Mouse (Mus musculus) ES-E14 (cell line): Measurements from ENCODE around the gene Klhl41.

Source experiments
- MAFK ChIP-seq: IDR thresholded peaks from 2 replicates; pipeline ENCODE4 v1.6.1; 2014; ENCODE audit warnings: mild to moderate bottlenecking, low read depth, low read length, inconsistent platforms; ENCODE audit not compliant: insufficient read depth
- ZNF384 ChIP-seq: IDR thresholded peaks from 2 replicates; pipeline ENCODE4 v1.6.1; 2012; ENCODE audit warnings: low read depth, low read length, inconsistent platforms

GRCm38 (mm10) chr2:69673723-69674122 is 3.8 kb downstream of the Klhl41 start:
- no peak for TF ChIP-seq MAFK
- TF ChIP-seq ZNF384 = no peak
